Mouse (Mus musculus): Measurements from ENCODE around the gene Tlr9. TPM values are rescaled to one million over a fixed set of nuclear protein-coding genes. Genes with fewer than 3 reads are reported as not detected.

The Tlr9 gene
- polyA plus RNA-seq, 1 experiment from 2014 or later, result 0.08 TPM

DNA sequence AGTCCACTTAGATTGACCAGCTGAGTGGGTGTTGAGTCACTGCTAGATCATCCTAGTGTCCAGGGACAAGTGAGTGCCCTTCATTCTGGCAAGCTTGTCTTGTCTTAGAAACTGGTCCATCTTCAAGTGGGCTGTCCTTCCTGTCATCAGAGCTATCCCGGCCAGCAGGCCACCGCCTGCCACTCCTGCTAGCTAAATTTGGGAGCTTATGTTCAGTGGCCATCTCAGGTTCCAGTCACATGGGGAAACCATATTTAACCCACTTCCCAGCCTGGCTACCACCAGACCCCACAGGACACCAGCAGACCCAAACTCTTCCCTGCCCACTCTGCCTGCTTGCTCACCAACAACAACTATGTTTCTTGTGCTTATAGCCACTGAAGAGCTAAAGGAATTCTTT, 15.9 kb upstream of the Tlr9 start:
- Histone ChIP-seq H3K36me3 (ENCODE audit: control insufficient read depth, insufficient read depth) (peaks cover 6% of the 10 kb centered on the region; the same call in 1 of the 2 replicates), H3K9ac (ENCODE audit: low read depth, low read length) (no peak overlapping the region), H3K4me3 (ENCODE audit: low read depth, low read length) (no peak overlapping the region), H3K9me3 (ENCODE audit: control insufficient read depth) (no peaks in the 10 kb centered on the region), H3K27me3 (replicated peaks; ENCODE audit: control insufficient read depth, insufficient read depth, low read length) (no peaks in the 10 kb centered on the region), H3K4me2 (replicated peaks; ENCODE audit: low read depth) (no peak overlapping the region), H3K27ac (ENCODE audit: low read depth, low read length) (no peak overlapping the region), H3K4me1 (replicated peaks; ENCODE audit: control insufficient read depth, insufficient read depth, low read length) (0 out of 2 replicates have a peak, but pooled peaks cover 3% of the 10 kb centered on the region)
- TF ChIP-seq CTCF (IDR thresholded peaks at IDR 0.05; ENCODE audit: low read depth), result no peak
- 74% methylated on average over 2 of the region's 2 CpGs for WGBS
- ATAC-seq, result no peak

GRCm38 (mm10) chr9:106208181-106208580, 14.2 kb upstream of the Tlr9 start:
- WGBS, result 83% methylated on average over 5 of the region's 5 CpGs
- Histone ChIP-seq H3K4me1 (replicated peaks; ENCODE audit: control insufficient read depth, insufficient read depth, low read length) (0 out of 2 replicates have a peak, but pooled peaks cover 3% of the 10 kb centered on the region), H3K27me3 (replicated peaks; ENCODE audit: control insufficient read depth, insufficient read depth, low read length) (no peaks in the 10 kb centered on the region), H3K9me3 (ENCODE audit: control insufficient read depth) (no peaks in the 10 kb centered on the region), H3K9ac (ENCODE audit: low read depth, low read length) (no peak overlapping the region), H3K4me3 (ENCODE audit: low read depth, low read length) (no peak overlapping the region), H3K4me2 (replicated peaks; ENCODE audit: low read depth) (no peak overlapping the region), H3K36me3 (ENCODE audit: control insufficient read depth, insufficient read depth) (peaks cover 16% of the 10 kb centered on the region; the same call in 1 of the 2 replicates), H3K27ac (ENCODE audit: low read depth, low read length) (no peak overlapping the region)
- TF ChIP-seq CTCF (IDR thresholded peaks at IDR 0.05; ENCODE audit: low read depth), result no peak
- ATAC-seq, result no peak

DNA sequence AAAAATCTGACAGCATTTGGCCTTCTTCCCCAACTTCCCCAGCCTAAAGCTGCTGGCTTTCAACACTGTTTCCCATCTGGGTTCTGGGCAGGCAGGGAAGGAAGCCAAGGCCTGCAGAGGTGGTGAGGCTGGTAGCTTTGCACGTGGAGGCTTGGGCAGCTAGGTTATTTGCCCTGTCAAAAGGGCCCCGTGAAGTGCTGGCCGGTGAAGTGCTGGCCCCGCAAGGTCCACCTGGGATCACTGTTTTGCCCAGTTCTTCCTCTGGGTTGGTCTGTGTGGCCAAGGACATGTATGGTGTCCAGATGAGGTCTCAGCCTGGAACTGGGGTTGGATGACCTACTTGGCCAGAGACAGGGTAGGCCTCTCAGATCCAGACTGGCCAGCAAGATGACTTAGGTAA, 12.4 kb upstream of the Tlr9 start:
- Histone ChIP-seq H3K9ac (ENCODE audit: low read depth, low read length) (no peak overlapping the region), H3K9me3 (ENCODE audit: control insufficient read depth) (no peaks in the 10 kb centered on the region), H3K27me3 (replicated peaks; ENCODE audit: control insufficient read depth, insufficient read depth, low read length) (no peaks in the 10 kb centered on the region), H3K4me2 (replicated peaks; ENCODE audit: low read depth) (no peak overlapping the region), H3K4me3 (ENCODE audit: low read depth, low read length) (no peak overlapping the region), H3K4me1 (replicated peaks; ENCODE audit: control insufficient read depth, insufficient read depth, low read length) (no peaks in the 10 kb centered on the region), H3K36me3 (ENCODE audit: control insufficient read depth, insufficient read depth) (peaks cover 32% of the 10 kb centered on the region), H3K27ac (ENCODE audit: low read depth, low read length) (no peak overlapping the region)
- no peak for TF ChIP-seq CTCF (IDR thresholded peaks at IDR 0.05; ENCODE audit: low read depth)
- 88% methylated on average over 4 of the region's 4 CpGs for WGBS
- no peak for ATAC-seq

DNA sequence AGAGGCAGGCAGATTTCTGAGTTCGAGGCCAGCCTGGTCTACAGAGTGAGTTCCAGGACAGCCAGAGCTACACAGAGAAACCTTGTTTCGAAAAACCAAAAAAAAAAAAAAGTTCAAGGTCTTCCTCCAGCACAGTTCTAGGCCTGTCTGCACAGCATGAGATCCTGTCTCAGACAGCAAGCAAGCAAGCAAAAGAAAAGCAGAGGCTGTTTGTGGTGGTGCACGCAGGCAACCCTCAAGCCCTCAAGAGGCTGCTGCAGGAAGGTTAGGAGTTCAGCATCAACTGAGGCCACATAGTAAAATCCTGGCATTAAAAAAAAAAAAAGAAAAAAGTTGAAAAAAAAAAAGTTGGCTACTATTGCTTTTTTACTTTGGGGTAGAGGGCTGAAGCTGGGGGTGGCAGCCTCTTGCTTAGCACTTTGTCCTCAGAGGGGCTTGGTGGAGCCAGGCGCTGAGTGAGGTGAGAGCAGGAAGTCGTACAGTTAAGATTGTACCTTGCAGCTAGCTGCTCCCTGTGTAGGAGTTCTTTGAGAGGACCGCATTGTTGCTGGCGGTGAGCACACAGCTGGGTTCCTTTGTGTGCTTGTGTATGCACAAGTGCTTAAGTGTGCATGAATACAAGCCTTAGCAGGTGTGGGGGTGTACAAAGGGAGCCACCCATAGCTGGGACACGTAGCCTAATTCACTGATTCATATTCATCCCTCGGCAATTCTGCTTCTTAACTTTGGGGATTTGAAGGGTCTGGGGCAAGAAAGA, 11.4 kb upstream of the Tlr9 start:
- Histone ChIP-seq H3K9me3 (ENCODE audit: control insufficient read depth) (no peaks in the 10 kb centered on the region), H3K4me2 (replicated peaks; ENCODE audit: low read depth) (peak overlapping the region; percentile 65), H3K9ac (ENCODE audit: low read depth, low read length) (peak overlapping the region; percentile 41; the same call in 1 of the 2 replicates), H3K36me3 (ENCODE audit: control insufficient read depth, insufficient read depth) (peaks cover 36% of the 10 kb centered on the region), H3K4me1 (replicated peaks; ENCODE audit: control insufficient read depth, insufficient read depth, low read length) (no peaks in the 10 kb centered on the region), H3K4me3 (ENCODE audit: low read depth, low read length) (0 out of 2 replicates have a peak overlapping the region, but pooled peaks have one; percentile 26), H3K27ac (ENCODE audit: low read depth, low read length) (no peak overlapping the region), H3K27me3 (replicated peaks; ENCODE audit: control insufficient read depth, insufficient read depth, low read length) (no peaks in the 10 kb centered on the region)
- no peak for TF ChIP-seq CTCF (IDR thresholded peaks at IDR 0.05; ENCODE audit: low read depth)
- ATAC-seq, result no peak
- 72% methylated on average over 9 of the region's 9 CpGs for WGBS

- peaks cover 36% of the 10 kb centered on the region for H3K36me3 ChIP-seq (ENCODE audit: control insufficient read depth, insufficient read depth)
- no peaks in the 10 kb centered on the region for H3K27me3 ChIP-seq (replicated peaks; ENCODE audit: control insufficient read depth, insufficient read depth, low read length)
- peak; percentile 100 for TF ChIP-seq CTCF (IDR thresholded peaks at IDR 0.05; ENCODE audit: low read depth)
- H3K27ac ChIP-seq (ENCODE audit: low read depth, low read length), result no peak overlapping the region
- peak overlapping the region; percentile 26 for H3K4me3 ChIP-seq (ENCODE audit: low read depth, low read length)
- H3K9me3 ChIP-seq (ENCODE audit: control insufficient read depth), result no peaks in the 10 kb centered on the region
- peak overlapping the region; percentile 41; the same call in 1 of the 2 replicates for H3K9ac ChIP-seq (ENCODE audit: low read depth, low read length)
- WGBS, result 23% methylated on average over 37 of the region's 37 CpGs
- peak overlapping the region; percentile 65 for H3K4me2 ChIP-seq (replicated peaks; ENCODE audit: low read depth)
- H3K4me1 ChIP-seq (replicated peaks; ENCODE audit: control insufficient read depth, insufficient read depth, low read length), result no peaks in the 10 kb centered on the region
- ATAC-seq, result peak; percentile 78
These were observed 10.5 kb upstream of the Tlr9 start for GRCm38 (mm10) chr9:106211680-106212593.

DNA sequence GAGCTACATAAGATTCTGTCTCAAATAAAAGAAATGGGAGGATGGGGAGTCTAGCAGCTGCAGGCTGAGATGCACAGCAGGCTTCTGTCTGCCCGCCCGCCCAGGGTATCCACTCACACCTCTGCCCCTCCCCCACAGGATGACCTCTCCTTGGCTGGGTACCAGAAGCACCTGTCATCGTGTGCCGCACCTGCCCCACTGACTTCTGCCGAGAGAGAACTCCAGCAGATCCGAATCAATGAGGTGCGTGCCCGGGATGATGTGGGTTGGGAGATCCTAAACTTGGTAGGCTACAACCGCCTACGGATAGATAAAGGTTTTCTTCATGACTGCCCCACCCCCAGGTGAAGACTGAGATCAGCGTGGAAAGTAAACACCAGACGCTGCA, 9.8 kb upstream of the Tlr9 start:
- Histone ChIP-seq H3K9me3 (ENCODE audit: control insufficient read depth) (no peaks in the 10 kb centered on the region), H3K27me3 (replicated peaks; ENCODE audit: control insufficient read depth, insufficient read depth, low read length) (no peaks in the 10 kb centered on the region), H3K4me2 (replicated peaks; ENCODE audit: low read depth) (0 out of 2 replicates have a peak overlapping the region, but pooled peaks have one; percentile 65), H3K9ac (ENCODE audit: low read depth, low read length) (no peak overlapping the region), H3K4me1 (replicated peaks; ENCODE audit: control insufficient read depth, insufficient read depth, low read length) (no peaks in the 10 kb centered on the region), H3K36me3 (ENCODE audit: control insufficient read depth, insufficient read depth) (peaks cover 36% of the 10 kb centered on the region), H3K4me3 (ENCODE audit: low read depth, low read length) (no peak overlapping the region), H3K27ac (ENCODE audit: low read depth, low read length) (no peak overlapping the region)
- 63% methylated on average over 12 of the region's 12 CpGs for WGBS
- TF ChIP-seq CTCF (IDR thresholded peaks at IDR 0.05; ENCODE audit: low read depth), result no peak
- ATAC-seq, result no peak

Measured in intestine, postnatal 0 days (tissue).